Mouse (Mus musculus) midbrain, embryonic 16.5 days (tissue): ENCODE measurements around the gene Smoc1. TPM values are rescaled to one million over a fixed set of nuclear protein-coding genes. Genes with fewer than 3 reads are reported as not detected.

ENCODE experiments used
- ATAC-seq: fragments of 200-750 bp; cut with Nextera tagmentation; 2 replicates; pipeline ENCODE4 v1.8.0; 2017; ENCODE audit warnings: moderate TSS enrichment
- H3K27ac ChIP-seq: fragments of 300-500 bp; sonication (generic); 2 replicates; pipeline ENCODE4 v1.5.1; 2014; ENCODE audit warnings: mild to moderate bottlenecking, low read length, mixed read lengths
- H3K27me3 ChIP-seq: fragments of 300-500 bp; sonication (generic); 2 replicates; pipeline ENCODE4 v1.6.1; 2014; ENCODE audit warnings: low read depth, low read length, mixed read lengths; ENCODE audit not compliant: control insufficient read depth, insufficient read depth
- H3K36me3 ChIP-seq: fragments of 300-500 bp; sonication (generic); 2 replicates; pipeline ENCODE4 v1.6.1; 2014; ENCODE audit warnings: mild to moderate bottlenecking, low read length, moderate library complexity, mixed read lengths; ENCODE audit not compliant: control insufficient read depth, insufficient read depth
- H3K4me1 ChIP-seq: fragments of 300-500 bp; sonication (generic); 2 replicates; pipeline ENCODE4 v1.6.1; 2014; ENCODE audit warnings: mild to moderate bottlenecking, low read length, mixed read lengths; ENCODE audit not compliant: control insufficient read depth, insufficient read depth
- H3K4me2 ChIP-seq: fragments of 300-500 bp; sonication (generic); 2 replicates; pipeline ENCODE4 v1.6.1; 2014; ENCODE audit warnings: mild to moderate bottlenecking, low read length, mixed read lengths
- H3K4me3 ChIP-seq: fragments of 300-500 bp; sonication (generic); 2 replicates; pipeline ENCODE4 v1.5.1; 2014; ENCODE audit warnings: low read depth, mild to moderate bottlenecking, low read length, moderate library complexity, mixed read lengths
- H3K9ac ChIP-seq: fragments of 300-500 bp; sonication (generic); 2 replicates; pipeline ENCODE4 v1.6.1; 2014; ENCODE audit warnings: low read depth, low read length, mixed read lengths
- H3K9me3 ChIP-seq: fragments of 300-500 bp; sonication (generic); replicated peaks from 2 replicates; pipeline ENCODE4 v1.6.1; 2014; ENCODE audit warnings: mild to moderate bottlenecking, low read length, mixed read lengths; ENCODE audit not compliant: control insufficient read depth, poor library complexity, severe bottlenecking
- WGBS: fragments of 180-500 bp; shearing (Covaris S2); extraction: QIAGEN DNeasy Blood & Tissue Kit; methylation state at CpG from one replicate; pipeline ENCODE4 v1.1.7; 2014; 5-methylcytosine and 5-hydroxymethylcytosine counted together
- polyA plus RNA-seq: library from polyadenylated mRNA; unstranded; fragments of >200 nt; fragmentation: Nextera tagmentation; extraction: Ambion mirVana; gene quantifications from 2 replicates; pipeline ENCODE4 v1.2.1, GENCODE M21; 2015

The Smoc1 gene
- polyA plus RNA-seq, 1 experiment from 2014 or later: 29.0 TPM

GRCm38 (mm10) chr12:81142231-81142630, 115.6 kb downstream of the Smoc1 start:
- no peaks in the 10 kb centered on the region for H3K9me3 ChIP-seq
- no peak overlapping the region for H3K4me2 ChIP-seq
- no peaks in the 10 kb centered on the region for H3K36me3 ChIP-seq
- no peak for ATAC-seq
- H3K9ac ChIP-seq: no peak overlapping the region
- H3K27ac ChIP-seq: no peak overlapping the region
- no peak overlapping the region for H3K4me3 ChIP-seq
- no peaks in the 10 kb centered on the region for H3K27me3 ChIP-seq
- 87% methylated on average over 3 of the region's 3 CpGs for WGBS
- no peaks in the 10 kb centered on the region for H3K4me1 ChIP-seq

GRCm38 (mm10) chr12:81144201-81144600, 117.6 kb downstream of the Smoc1 start:
- no peak overlapping the region for H3K9ac ChIP-seq
- H3K27me3 ChIP-seq: no peaks in the 10 kb centered on the region
- no peaks in the 10 kb centered on the region for H3K4me1 ChIP-seq
- H3K9me3 ChIP-seq: no peaks in the 10 kb centered on the region
- no peak overlapping the region for H3K27ac ChIP-seq
- H3K4me2 ChIP-seq: no peak overlapping the region
- H3K4me3 ChIP-seq: no peak overlapping the region
- WGBS: 39% methylated on average over 10 of the region's 10 CpGs
- ATAC-seq: no peak
- no peaks in the 10 kb centered on the region for H3K36me3 ChIP-seq

- peak; percentile 68 for ATAC-seq
- H3K27ac ChIP-seq: 0 out of 2 replicates have a peak overlapping the region, but pooled peaks have one; percentile 10
These were observed 120.0 kb downstream of the Smoc1 start for GRCm38 (mm10) chr12:81146417-81147180.

GRCm38 (mm10) chr12:81147956-81148355, 121.3 kb downstream of the Smoc1 start:
- WGBS: 98% methylated on average over 6 of the region's 6 CpGs
- no peaks in the 10 kb centered on the region for H3K9me3 ChIP-seq
- H3K4me2 ChIP-seq: no peak overlapping the region
- no peaks in the 10 kb centered on the region for H3K27me3 ChIP-seq
- no peaks in the 10 kb centered on the region for H3K4me1 ChIP-seq
- H3K36me3 ChIP-seq: no peaks in the 10 kb centered on the region
- H3K9ac ChIP-seq: no peak overlapping the region
- ATAC-seq: no peak
- H3K4me3 ChIP-seq: no peak overlapping the region
- no peak overlapping the region for H3K27ac ChIP-seq

More at GRCm38 (mm10) chr12:81146417-81147180, 120.0 kb downstream of the Smoc1 start:
- H3K36me3 ChIP-seq: no peaks in the 10 kb centered on the region
- H3K4me3 ChIP-seq: no peak overlapping the region
- H3K27me3 ChIP-seq: no peaks in the 10 kb centered on the region
- H3K9ac ChIP-seq: no peak overlapping the region
- no peaks in the 10 kb centered on the region for H3K4me1 ChIP-seq
- 10% methylated on average over 10 of the region's 10 CpGs for WGBS
- no peak overlapping the region for H3K4me2 ChIP-seq
- no peaks in the 10 kb centered on the region for H3K9me3 ChIP-seq

- H3K27me3 ChIP-seq: no peaks in the 10 kb centered on the region
- H3K27ac ChIP-seq: no peak overlapping the region
- H3K9me3 ChIP-seq: no peaks in the 10 kb centered on the region
- no peaks in the 10 kb centered on the region for H3K4me1 ChIP-seq
- no peak overlapping the region for H3K4me2 ChIP-seq
- H3K9ac ChIP-seq: no peak overlapping the region
- no peaks in the 10 kb centered on the region for H3K36me3 ChIP-seq
- no peak for ATAC-seq
- 89% methylated on average over 5 of the region's 5 CpGs for WGBS
- no peak overlapping the region for H3K4me3 ChIP-seq
These were observed 124.3 kb downstream of the Smoc1 start for GRCm38 (mm10) chr12:81150917-81151316.

GRCm38 (mm10) chr12:81152082-81152481, 125.5 kb downstream of the Smoc1 start:
- Histone ChIP-seq H3K36me3 (no peaks in the 10 kb centered on the region), H3K9me3 (no peaks in the 10 kb centered on the region), H3K27me3 (no peaks in the 10 kb centered on the region), H3K4me1 (no peaks in the 10 kb centered on the region), H3K4me2 (no peak overlapping the region), H3K27ac (no peak overlapping the region), H3K4me3 (no peak overlapping the region), H3K9ac (no peak overlapping the region)
- 54% methylated on average over 2 of the region's 2 CpGs for WGBS
- no peak for ATAC-seq

GRCm38 (mm10) chr12:81155675-81156074, 129.1 kb downstream of the Smoc1 start:
- 86% methylated on average over 6 of the region's 6 CpGs for WGBS
- H3K4me2 ChIP-seq: no peak overlapping the region
- no peaks in the 10 kb centered on the region for H3K27me3 ChIP-seq
- H3K4me3 ChIP-seq: no peak overlapping the region
- no peaks in the 10 kb centered on the region for H3K36me3 ChIP-seq
- H3K27ac ChIP-seq: no peak overlapping the region
- H3K4me1 ChIP-seq: no peaks in the 10 kb centered on the region
- no peak overlapping the region for H3K9ac ChIP-seq
- no peaks in the 10 kb centered on the region for H3K9me3 ChIP-seq
- ATAC-seq: no peak

- Histone ChIP-seq H3K27ac (no peak overlapping the region), H3K9ac (no peak overlapping the region), H3K27me3 (no peaks in the 10 kb centered on the region), H3K9me3 (no peaks in the 10 kb centered on the region), H3K4me2 (no peak overlapping the region), H3K36me3 (no peaks in the 10 kb centered on the region), H3K4me3 (no peak overlapping the region), H3K4me1 (no peaks in the 10 kb centered on the region)
- ATAC-seq: no peak
- 92% methylated on average over 8 of the region's 8 CpGs for WGBS
These were observed 130.2 kb downstream of the Smoc1 start for GRCm38 (mm10) chr12:81156841-81157240.

- ATAC-seq: no peak
- H3K27ac ChIP-seq: no peak overlapping the region
- no peaks in the 10 kb centered on the region for H3K27me3 ChIP-seq
- no peaks in the 10 kb centered on the region for H3K9me3 ChIP-seq
- 71% methylated on average over 2 of the region's 2 CpGs for WGBS
- no peaks in the 10 kb centered on the region for H3K4me1 ChIP-seq
- H3K4me3 ChIP-seq: no peak overlapping the region
- H3K9ac ChIP-seq: no peak overlapping the region
- H3K4me2 ChIP-seq: no peak overlapping the region
- no peaks in the 10 kb centered on the region for H3K36me3 ChIP-seq
These were observed 133.3 kb downstream of the Smoc1 start for GRCm38 (mm10) chr12:81159947-81160346.
